Mouse (Mus musculus) embryonic fibroblast, embryonic 13.5 days (primary cell): ENCODE measurements around the gene Nt5c3.

ENCODE experiments used
- CTCF ChIP-seq: IDR thresholded peaks from 2 replicates; pipeline ENCODE4 v1.5.1; 2011; ENCODE audit warnings: mild to moderate bottlenecking, control low read depth, low read length, moderate library complexity, borderline replicate concordance; ENCODE audit not compliant: insufficient read depth
- POLR2A ChIP-seq: IDR thresholded peaks from 2 replicates; pipeline ENCODE4 v1.6.1; 2011; ENCODE audit warnings: low read depth, mild to moderate bottlenecking, control low read depth, low read length, moderate library complexity

DNA sequence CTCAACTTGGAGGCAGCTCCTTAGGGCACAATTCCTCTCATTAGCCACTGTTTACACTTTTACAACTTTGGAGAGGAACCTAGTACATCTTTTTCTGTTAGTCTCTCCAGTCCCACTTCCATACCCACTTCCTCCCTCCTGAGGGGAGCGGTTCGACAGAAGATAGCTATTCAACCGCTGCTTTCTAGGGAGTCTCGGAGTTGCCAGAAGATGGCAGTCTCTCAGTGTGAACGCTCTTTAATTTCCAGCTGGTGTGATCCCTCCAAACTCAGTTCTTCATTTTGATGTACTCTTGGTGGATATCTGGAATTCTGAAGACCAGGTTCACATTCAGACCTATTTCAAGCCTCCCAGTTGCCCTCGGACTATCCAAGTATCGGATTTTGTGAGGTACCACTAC lies 73.4 kb downstream of the Nt5c3 start:
- no peak for TF ChIP-seq CTCF
- TF ChIP-seq POLR2A = no peak
